Mouse (Mus musculus) hindbrain, embryonic 12.5 days (tissue): ENCODE results near the gene Rnf145. TPM values are rescaled to one million over a fixed set of nuclear protein-coding genes. Genes with fewer than 3 reads are reported as not detected.

ENCODE experiments used
- ATAC-seq: fragments of 200-750 bp; cut with Nextera tagmentation; 2 replicates; pipeline ENCODE4 v1.8.0; 2017; ENCODE audit warnings: moderate TSS enrichment; ENCODE audit not compliant: low FRiP score
- H3K27ac ChIP-seq: fragments of 300-500 bp; sonication (generic); 2 replicates; pipeline ENCODE4 v1.5.1; 2016; ENCODE audit warnings: mild to moderate bottlenecking
- H3K27me3 ChIP-seq: fragments of 300-500 bp; sonication (generic); 2 replicates; pipeline ENCODE4 v1.6.1; 2016; ENCODE audit warnings: mild to moderate bottlenecking
- H3K36me3 ChIP-seq: fragments of 300-500 bp; sonication (generic); 2 replicates; pipeline ENCODE4 v1.6.1; 2016; ENCODE audit warnings: mild to moderate bottlenecking
- H3K4me1 ChIP-seq: fragments of 300-500 bp; sonication (generic); 2 replicates; pipeline ENCODE4 v1.6.1; 2016
- H3K4me2 ChIP-seq: fragments of 300-500 bp; sonication (generic); replicated peaks from 2 replicates; pipeline ENCODE4 v1.6.1; 2016; ENCODE audit warnings: mild to moderate bottlenecking
- H3K4me3 ChIP-seq: fragments of 300-500 bp; sonication (generic); 2 replicates; pipeline ENCODE4 v1.5.1; 2016; ENCODE audit warnings: mild to moderate bottlenecking
- H3K9ac ChIP-seq: fragments of 300-500 bp; sonication (generic); 2 replicates; pipeline ENCODE4 v1.6.1; 2016; ENCODE audit warnings: mild to moderate bottlenecking, moderate library complexity
- H3K9me3 ChIP-seq: fragments of 300-500 bp; sonication (generic); replicated peaks from 2 replicates; pipeline ENCODE4 v1.6.1; 2016; ENCODE audit warnings: mild to moderate bottlenecking
- WGBS: fragments of 180-500 bp; shearing (Covaris S2); methylation state at CpG from one replicate; pipeline ENCODE4 v1.1.7; 2016; 5-methylcytosine and 5-hydroxymethylcytosine counted together
- polyA plus RNA-seq: library from polyadenylated mRNA; unstranded; fragments of >200 nt; fragmentation: Nextera tagmentation; extraction: Ambion mirVana; gene quantifications from 2 replicates; pipeline ENCODE4 v1.2.1, GENCODE M21; 2016

Rnf145 gene
- polyA plus RNA-seq, 1 experiment from 2014 or later, result 131 TPM

- no peak overlapping the region for H3K4me3 ChIP-seq
- no peak overlapping the region for H3K4me2 ChIP-seq
- WGBS, result 91% methylated on average over 5 of the region's 5 CpGs
- no peak for ATAC-seq
- no peaks in the 10 kb centered on the region for H3K27me3 ChIP-seq
- no peaks in the 10 kb centered on the region for H3K9me3 ChIP-seq
- H3K4me1 ChIP-seq, result peaks cover 9% of the 10 kb centered on the region; the same call in 1 of the 2 replicates
- H3K9ac ChIP-seq, result no peak overlapping the region
- H3K36me3 ChIP-seq, result peaks cover 61% of the 10 kb centered on the region
- H3K27ac ChIP-seq, result no peak overlapping the region
Measured at GRCm38 (mm10) chr11:44541280-44541679, 22.5 kb downstream of the Rnf145 start.

DNA sequence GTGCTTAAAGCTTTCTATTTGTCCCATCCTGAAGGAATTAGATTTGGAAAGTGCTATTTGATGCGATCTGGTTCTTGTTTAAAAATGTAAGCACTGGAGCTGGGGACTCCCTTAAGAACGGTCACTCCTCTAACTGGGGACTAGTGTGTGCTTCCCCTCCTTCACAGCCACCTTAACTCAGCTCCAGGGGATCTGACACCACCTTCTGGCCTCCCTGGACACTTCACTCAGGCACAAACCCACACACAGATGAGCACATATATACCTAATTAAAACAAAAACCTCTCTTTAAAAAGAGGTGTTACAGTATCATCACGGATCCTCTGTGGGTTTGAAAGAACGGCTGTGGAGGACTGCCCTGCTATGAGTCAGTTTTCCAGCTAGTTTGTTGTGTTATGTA, 23.0 kb downstream of the Rnf145 start:
- Histone ChIP-seq H3K27ac (no peak overlapping the region), H3K9me3 (no peaks in the 10 kb centered on the region), H3K4me1 (peaks cover 9% of the 10 kb centered on the region; the same call in 1 of the 2 replicates), H3K27me3 (no peaks in the 10 kb centered on the region), H3K4me2 (no peak overlapping the region), H3K9ac (no peak overlapping the region), H3K4me3 (no peak overlapping the region), H3K36me3 (peaks cover 65% of the 10 kb centered on the region)
- 93% methylated on average over 4 of the region's 4 CpGs for WGBS
- ATAC-seq, result no peak

GRCm38 (mm10) chr11:44543593-44543992, 24.8 kb downstream of the Rnf145 start:
- Histone ChIP-seq H3K27ac (no peak overlapping the region), H3K36me3 (peaks cover 65% of the 10 kb centered on the region), H3K27me3 (no peaks in the 10 kb centered on the region), H3K4me2 (no peak overlapping the region), H3K4me3 (no peak overlapping the region), H3K4me1 (peaks cover 9% of the 10 kb centered on the region; the same call in 1 of the 2 replicates), H3K9ac (no peak overlapping the region), H3K9me3 (no peaks in the 10 kb centered on the region)
- no peak for ATAC-seq
- 49% methylated on average over 5 of the region's 5 CpGs for WGBS

- ATAC-seq, result no peak
- Histone ChIP-seq H3K4me1 (peaks cover 5% of the 10 kb centered on the region; the same call in 1 of the 2 replicates), H3K9me3 (no peaks in the 10 kb centered on the region), H3K4me3 (no peak overlapping the region), H3K36me3 (peaks cover 65% of the 10 kb centered on the region), H3K27ac (no peak overlapping the region), H3K4me2 (no peak overlapping the region), H3K9ac (no peak overlapping the region), H3K27me3 (no peaks in the 10 kb centered on the region)
- 77% methylated on average over 6 of the region's 6 CpGs for WGBS
Measured at GRCm38 (mm10) chr11:44543996-44544395, 25.2 kb downstream of the Rnf145 start.

DNA sequence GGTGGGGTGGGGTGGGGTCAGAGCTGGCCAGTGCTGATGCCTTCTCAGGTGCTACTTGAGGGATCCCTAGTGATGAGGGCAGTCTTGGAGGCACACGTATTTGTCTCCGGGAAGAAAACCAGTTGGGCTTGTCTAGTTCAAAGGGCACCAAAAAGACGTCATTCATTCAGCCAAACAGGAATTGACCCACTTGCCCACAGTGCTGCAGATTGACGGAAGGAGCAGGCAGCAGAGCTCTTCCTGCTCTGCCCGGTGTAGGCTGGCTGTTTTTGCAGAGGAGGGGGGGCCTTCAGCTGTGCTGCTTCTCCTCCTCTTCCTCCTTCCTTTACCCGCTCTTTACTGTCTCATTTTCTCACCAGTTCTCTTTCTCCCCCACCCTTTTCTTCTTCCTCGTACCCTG, 26.4 kb downstream of the Rnf145 start:
- Histone ChIP-seq H3K9ac (no peak overlapping the region), H3K9me3 (no peaks in the 10 kb centered on the region), H3K4me1 (no peaks in the 10 kb centered on the region), H3K36me3 (peaks cover 69% of the 10 kb centered on the region), H3K27me3 (no peaks in the 10 kb centered on the region), H3K27ac (no peak overlapping the region), H3K4me3 (no peak overlapping the region), H3K4me2 (no peak overlapping the region)
- 52% methylated on average over 7 of the region's 7 CpGs for WGBS
- ATAC-seq, result no peak

GRCm38 (mm10) chr11:44546250-44546649, 27.5 kb downstream of the Rnf145 start:
- Histone ChIP-seq H3K9me3 (no peaks in the 10 kb centered on the region), H3K4me3 (no peak overlapping the region), H3K4me2 (no peak overlapping the region), H3K4me1 (no peaks in the 10 kb centered on the region), H3K9ac (no peak overlapping the region), H3K27ac (no peak overlapping the region), H3K27me3 (no peaks in the 10 kb centered on the region), H3K36me3 (peaks cover 72% of the 10 kb centered on the region)
- WGBS, result 94% methylated on average over 8 of the region's 8 CpGs
- no peak for ATAC-seq

DNA sequence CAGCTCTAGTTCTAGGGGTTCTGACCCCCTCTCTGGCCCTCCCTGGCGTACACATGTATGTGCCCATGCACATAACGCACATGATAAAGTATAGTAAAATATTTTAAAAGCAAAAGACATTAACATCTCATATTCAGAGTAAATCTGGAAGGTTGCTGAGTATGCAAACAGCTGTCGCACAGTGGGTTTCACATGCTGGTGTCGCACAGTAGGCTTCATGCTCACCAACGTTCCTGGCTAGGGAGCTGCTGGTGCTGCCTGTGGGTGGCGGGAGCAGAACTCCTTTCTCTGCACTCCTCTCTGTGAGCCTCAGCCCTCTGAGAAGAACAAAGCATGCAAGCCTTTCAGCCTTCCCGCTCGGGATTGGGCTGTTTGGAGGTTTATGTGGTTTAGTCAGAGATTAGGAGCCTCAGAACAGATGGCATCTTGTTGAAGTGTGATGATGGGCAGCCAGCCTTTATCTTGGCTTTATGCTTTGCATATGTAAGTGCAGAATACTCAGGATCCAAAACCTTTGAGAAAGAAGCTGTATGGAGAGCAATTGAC, 29.0 kb downstream of the Rnf145 start:
- Histone ChIP-seq H3K4me2 (no peak overlapping the region), H3K36me3 (peaks cover 81% of the 10 kb centered on the region), H3K9me3 (no peaks in the 10 kb centered on the region), H3K27me3 (no peaks in the 10 kb centered on the region), H3K9ac (no peak overlapping the region), H3K4me1 (no peaks in the 10 kb centered on the region), H3K4me3 (no peak overlapping the region), H3K27ac (no peak overlapping the region)
- ATAC-seq, result no peak
- whole genome bisulfite sequencing, result 87% methylated on average over 8 of the region's 8 CpGs

DNA sequence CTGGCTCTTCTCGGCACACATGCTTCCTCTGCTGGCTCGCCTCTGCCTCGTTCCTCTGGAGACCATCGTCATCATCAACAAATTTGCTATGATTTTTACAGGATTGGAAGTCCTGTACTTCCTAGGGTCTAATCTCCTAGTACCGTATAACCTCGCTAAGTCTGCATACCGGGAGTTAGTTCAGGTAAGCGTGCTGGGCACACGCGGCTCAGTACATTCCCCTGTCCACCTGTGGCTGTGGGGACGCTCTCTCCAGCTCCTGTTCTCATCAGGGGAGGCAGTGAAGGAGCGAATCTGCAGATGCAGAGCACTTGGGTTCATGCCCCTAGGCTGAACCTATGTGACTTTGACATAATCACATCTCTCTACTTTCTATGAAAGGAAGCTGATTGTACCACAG, 30.1 kb downstream of the Rnf145 start:
- ATAC-seq, result no peak
- H3K9ac ChIP-seq, result no peak overlapping the region
- H3K36me3 ChIP-seq, result peaks cover 87% of the 10 kb centered on the region
- H3K27me3 ChIP-seq, result no peaks in the 10 kb centered on the region
- H3K9me3 ChIP-seq, result no peaks in the 10 kb centered on the region
- no peaks in the 10 kb centered on the region for H3K4me1 ChIP-seq
- no peak overlapping the region for H3K4me3 ChIP-seq
- 97% methylated on average over 12 of the region's 12 CpGs for WGBS
- no peak overlapping the region for H3K4me2 ChIP-seq
- no peak overlapping the region for H3K27ac ChIP-seq

DNA sequence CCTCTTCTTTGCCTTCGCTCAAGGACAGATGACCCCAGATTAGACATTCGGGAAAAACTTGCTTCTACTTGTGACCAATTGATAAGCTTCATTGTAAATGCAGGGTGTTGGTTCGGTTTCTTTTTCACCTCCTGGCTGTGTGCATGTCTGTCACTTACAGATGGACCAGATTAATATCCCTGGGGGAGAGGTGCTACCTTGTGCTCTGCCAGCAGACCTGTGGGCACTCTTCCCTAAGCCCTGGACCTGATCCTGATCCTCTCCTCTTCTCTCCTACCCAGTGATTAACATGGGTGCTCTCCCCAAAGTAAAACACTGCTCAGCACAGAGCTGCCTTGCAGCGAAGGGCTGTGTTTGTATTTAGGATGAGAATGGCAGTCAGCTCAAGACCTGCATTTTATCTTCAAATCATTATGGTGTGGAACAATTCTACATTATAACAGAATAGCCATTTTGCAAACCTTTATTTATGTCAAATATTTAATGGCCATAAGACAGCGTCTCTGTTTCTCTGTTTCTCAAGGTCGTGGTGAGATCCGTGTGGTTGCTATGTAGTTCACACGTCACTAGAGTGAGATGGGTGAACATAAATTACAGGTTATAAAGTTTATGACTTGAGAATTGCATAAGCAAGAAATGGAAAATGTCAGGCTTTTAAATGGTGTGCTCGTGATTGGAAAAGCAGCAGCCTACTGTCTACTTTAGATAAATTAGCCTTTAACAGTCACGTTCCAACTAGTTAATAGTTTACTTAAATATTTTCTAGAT, 30.9 kb downstream of the Rnf145 start:
- H3K9me3 ChIP-seq, result no peaks in the 10 kb centered on the region
- no peak for ATAC-seq
- H3K27me3 ChIP-seq, result no peaks in the 10 kb centered on the region
- no peaks in the 10 kb centered on the region for H3K4me1 ChIP-seq
- no peak overlapping the region for H3K4me3 ChIP-seq
- 97% methylated on average over 10 of the region's 10 CpGs for WGBS
- no peak overlapping the region for H3K27ac ChIP-seq
- H3K9ac ChIP-seq, result no peak overlapping the region
- peaks cover 79% of the 10 kb centered on the region for H3K36me3 ChIP-seq
- no peak overlapping the region for H3K4me2 ChIP-seq

DNA sequence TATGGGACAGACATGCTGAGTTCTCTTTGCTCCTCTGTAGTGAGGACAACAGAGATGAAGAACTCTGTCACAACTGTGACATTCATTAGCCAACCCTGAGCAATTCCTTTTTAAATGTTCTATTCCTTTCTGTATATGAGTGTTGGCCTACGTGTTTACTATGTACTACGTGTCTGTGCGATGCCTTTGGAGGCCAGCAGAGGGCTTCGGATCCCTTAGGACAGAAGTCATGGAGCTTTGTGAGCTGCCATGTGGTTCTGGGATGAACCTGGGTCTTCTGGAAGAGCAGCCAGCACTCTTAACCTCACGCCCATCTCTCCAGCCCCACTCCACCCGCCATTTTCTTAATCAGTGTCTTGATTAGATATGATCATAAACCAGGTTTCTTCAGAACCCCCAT, 32.2 kb downstream of the Rnf145 start:
- Histone ChIP-seq H3K9ac (no peak overlapping the region), H3K27me3 (no peaks in the 10 kb centered on the region), H3K4me2 (no peak overlapping the region), H3K4me3 (no peak overlapping the region), H3K27ac (no peak overlapping the region), H3K36me3 (peaks cover 73% of the 10 kb centered on the region), H3K4me1 (no peaks in the 10 kb centered on the region), H3K9me3 (no peaks in the 10 kb centered on the region)
- 89% methylated on average over 6 of the region's 6 CpGs for WGBS
- ATAC-seq, result no peak

DNA sequence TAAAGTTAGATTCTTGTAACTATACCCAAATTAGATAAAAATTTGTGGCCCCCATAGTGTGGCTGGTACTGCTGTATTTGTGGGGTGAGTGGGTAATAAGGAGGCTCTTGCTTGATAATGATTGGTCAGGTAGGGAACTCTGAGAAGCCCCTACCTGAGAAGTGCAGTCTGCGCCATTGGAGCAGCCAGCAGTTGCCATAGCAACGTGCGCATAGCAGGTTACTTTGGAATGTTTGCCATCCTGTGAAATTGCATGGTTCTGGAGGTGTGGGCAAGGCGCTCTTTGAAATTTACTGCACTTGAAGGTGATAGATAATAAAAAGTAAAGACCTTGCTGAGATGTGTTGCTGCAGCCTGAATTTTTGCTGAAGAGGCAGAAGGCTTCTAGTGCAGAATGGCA, 35.6 kb downstream of the Rnf145 start:
- Histone ChIP-seq H3K27ac (no peak overlapping the region), H3K4me1 (no peaks in the 10 kb centered on the region), H3K36me3 (peaks cover 72% of the 10 kb centered on the region), H3K4me3 (no peak overlapping the region), H3K4me2 (no peak overlapping the region), H3K27me3 (no peaks in the 10 kb centered on the region), H3K9ac (no peak overlapping the region), H3K9me3 (no peaks in the 10 kb centered on the region)
- ATAC-seq, result no peak
- WGBS, result 84% methylated on average over 4 of the region's 4 CpGs

- no peak overlapping the region for H3K27ac ChIP-seq
- H3K9ac ChIP-seq, result no peak overlapping the region
- no peak for ATAC-seq
- H3K9me3 ChIP-seq, result no peaks in the 10 kb centered on the region
- H3K36me3 ChIP-seq, result peaks cover 73% of the 10 kb centered on the region
- WGBS, result 100% methylated on average over 3 of the region's 3 CpGs
- no peak overlapping the region for H3K4me3 ChIP-seq
- no peak overlapping the region for H3K4me2 ChIP-seq
- H3K27me3 ChIP-seq, result no peaks in the 10 kb centered on the region
- no peaks in the 10 kb centered on the region for H3K4me1 ChIP-seq
Measured at GRCm38 (mm10) chr11:44558521-44558920, 39.8 kb downstream of the Rnf145 start.

- Histone ChIP-seq H3K27ac (no peak overlapping the region), H3K4me3 (no peak overlapping the region), H3K36me3 (peaks cover 79% of the 10 kb centered on the region), H3K9ac (no peak overlapping the region), H3K4me2 (no peak overlapping the region), H3K4me1 (no peaks in the 10 kb centered on the region), H3K9me3 (no peaks in the 10 kb centered on the region), H3K27me3 (no peaks in the 10 kb centered on the region)
- 94% methylated on average over 6 of the region's 6 CpGs for WGBS
- no peak for ATAC-seq
Measured at GRCm38 (mm10) chr11:44559466-44559865, 40.7 kb downstream of the Rnf145 start.
